Mouse (Mus musculus): ENCODE measurements at regions not wholly inside any gene's neighbourhood (a gene's known extent, or its start where the extent isn't known, plus 50 kb on each side); places are given as distances from the start of the nearest gene placed in this dataset.

DNA sequence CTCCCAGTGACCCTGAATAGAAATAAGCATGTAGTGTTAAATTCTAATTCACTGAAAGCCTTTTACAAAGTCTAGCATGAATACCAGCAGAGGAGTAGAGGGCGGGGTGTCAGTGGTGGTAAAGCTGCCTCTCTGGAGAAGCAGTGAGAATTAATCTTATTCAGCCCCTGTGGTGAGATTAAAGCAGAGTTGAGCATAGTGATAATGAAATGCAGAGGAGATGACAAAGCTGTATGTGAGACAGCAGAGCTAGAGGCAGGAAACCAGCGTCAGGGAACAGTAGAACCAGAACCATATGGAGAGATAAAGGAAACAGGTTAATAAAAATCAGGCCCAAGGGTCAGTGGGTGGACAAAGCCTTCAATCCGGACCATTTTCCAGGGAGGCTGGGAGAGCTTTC is 1827.2 kb downstream of the Poteg start:
- no peak for DNase-seq

- no peak for DNase-seq
Observed at GRCm38 (mm10) chr8:29278711-29279110, 1831.2 kb downstream of the Poteg start.

GRCm38 (mm10) chr8:29279276-29279675 is 1831.8 kb downstream of the Poteg start:
- no peak for DNase-seq

DNA sequence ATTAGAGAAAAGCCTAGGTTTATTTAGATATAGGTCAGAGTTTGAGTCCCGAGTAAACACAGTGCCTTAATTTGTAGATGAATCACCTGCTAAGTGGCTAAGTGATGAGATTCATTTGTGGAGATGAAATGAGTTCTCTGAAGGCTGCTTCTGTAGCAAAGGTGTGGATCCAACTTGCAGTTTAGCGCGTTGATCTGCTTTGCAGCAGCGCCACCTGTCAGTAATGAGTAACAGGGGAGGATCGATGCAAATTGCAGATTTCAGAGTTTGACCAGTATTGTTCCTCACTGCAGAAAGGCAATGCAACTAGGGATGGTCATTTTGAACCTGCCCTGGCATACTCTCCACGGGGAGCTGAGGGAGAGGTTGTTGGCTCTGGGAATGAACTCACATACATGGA is 1842.9 kb downstream of the Poteg start:
- DNase-seq, result peak; percentile 5
